Mouse (Mus musculus) left cerebral cortex, adult 2 months (tissue): ENCODE data around the gene Mpeg1. TPM values are rescaled to one million over a fixed set of nuclear protein-coding genes. Genes with fewer than 3 reads are reported as not detected.

Experiments used
- DNase-seq, 2 experiments: peaks; one replicate each; pipeline ENCODE4 v3.0.0; 2021 to 2022; ENCODE audit warnings: low spot score in 2 of 2, mixed read lengths in 1 of 2; ENCODE audit errors: extremely low spot score in 1 of 2
- H3K27ac ChIP-seq: fragments of 200-600 bp; 2 replicates; pipeline ENCODE4 v1.8.1; 2022
- H3K4me3 ChIP-seq: fragments of 200-600 bp; 2 replicates; pipeline ENCODE4 v1.8.1; 2022
- CTCF ChIP-seq: fragments of 200-600 bp; IDR thresholded peaks from 2 replicates; pipeline ENCODE4 v1.8.1; 2022; ENCODE audit warnings: antibody characterized with exemption, mild to moderate bottlenecking, moderate library complexity
- intact Hi-C: fragments of 180-260 bp; cut with DNase I; formaldehyde crosslinking; loops from one replicate; pipeline ENCODE4 v1.15.1; 2025
- total RNA-seq, 2 experiments: library from RNA; stranded (reverse); gene quantifications; 2 replicates each; pipeline ENCODE4 v1.2.3; 2021

Gene Mpeg1
- total RNA-seq, 2 experiments from 2014 or later: 6.8 to 7.4 TPM

GRCm38 (mm10) chr19:12494972-12495535 lies 34.5 kb downstream of the Mpeg1 start:
- TF ChIP-seq CTCF: no peak
- DNase-seq: no peak
- Histone ChIP-seq H3K27ac (no peak overlapping the region), H3K4me3 (no peak overlapping the region)
- intact Hi-C loops: no loop called here

- intact Hi-C loops: no loop called here
- no peak for DNase-seq
- TF ChIP-seq CTCF: no peak
- H3K4me3 ChIP-seq: no peak overlapping the region
- no peak overlapping the region for H3K27ac ChIP-seq
These were observed 35.7 kb downstream of the Mpeg1 start for GRCm38 (mm10) chr19:12496241-12496640.

DNA sequence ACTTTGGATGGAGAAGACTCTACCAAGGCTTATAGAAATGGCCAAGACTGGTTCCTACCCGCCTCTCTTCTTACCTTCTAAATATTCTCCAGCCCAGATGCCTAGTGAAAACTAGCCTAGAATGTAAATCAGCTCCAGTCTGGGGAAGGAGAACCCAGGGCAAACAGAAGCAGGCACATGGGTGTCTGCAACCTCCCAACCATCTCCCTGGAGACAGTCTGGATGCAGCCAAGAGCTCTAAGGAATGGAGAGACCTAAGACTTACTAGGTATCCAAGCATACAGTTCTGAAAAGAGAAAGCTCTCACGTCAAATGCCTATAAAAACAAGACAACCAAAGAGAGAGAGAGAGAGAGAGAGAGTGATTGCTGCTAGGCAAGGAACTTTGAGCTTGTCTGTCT lies 37.3 kb downstream of the Mpeg1 start:
- TF ChIP-seq CTCF: no peak
- peak in 1 of 2 experiments; percentile 17 for DNase-seq
- Histone ChIP-seq H3K27ac (peak overlapping the region; percentile 9; the same call in 1 of the 2 replicates), H3K4me3 (peak overlapping the region; percentile 6; the same call in 1 of the 2 replicates)
- intact Hi-C loops: no loop called here

GRCm38 (mm10) chr19:12498321-12498720 lies 37.7 kb downstream of the Mpeg1 start:
- Histone ChIP-seq H3K27ac (peak overlapping the region; percentile 9; the same call in 1 of the 2 replicates), H3K4me3 (peak overlapping the region; percentile 82)
- no peak for DNase-seq
- intact Hi-C loops: no loop called here
- TF ChIP-seq CTCF: no peak

DNA sequence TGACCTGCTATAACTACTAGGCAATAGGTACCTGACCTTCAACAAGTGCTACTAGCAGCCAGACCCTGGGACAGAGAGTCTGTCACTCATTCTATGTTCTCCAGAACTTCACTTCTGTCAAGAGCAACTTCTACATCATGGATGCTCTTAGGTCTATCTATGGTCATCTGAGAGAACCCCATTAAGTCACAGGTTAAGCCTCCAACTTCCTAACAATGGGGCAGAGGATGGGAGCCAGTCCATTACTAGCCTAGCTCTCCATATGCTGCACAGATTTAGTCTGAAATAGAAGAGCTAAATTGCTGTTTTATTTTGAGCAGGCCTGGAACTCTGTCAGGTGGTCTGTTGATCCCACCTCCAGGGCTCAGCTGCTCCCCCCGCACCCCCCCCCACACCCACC lies 38.4 kb downstream of the Mpeg1 start:
- H3K27ac ChIP-seq: peak overlapping the region; percentile 65; the same call in 1 of the 2 replicates
- H3K4me3 ChIP-seq: peak overlapping the region; percentile 82
- DNase-seq: no peak
- intact Hi-C loops: no loop called here
- no peak for TF ChIP-seq CTCF

- no peak for TF ChIP-seq CTCF
- intact Hi-C loops: no loop called here
- DNase-seq: no peak
- Histone ChIP-seq H3K27ac (peak overlapping the region; percentile 96), H3K4me3 (peak overlapping the region; percentile 82)
These were observed 38.9 kb downstream of the Mpeg1 start for GRCm38 (mm10) chr19:12499485-12499884.

DNA sequence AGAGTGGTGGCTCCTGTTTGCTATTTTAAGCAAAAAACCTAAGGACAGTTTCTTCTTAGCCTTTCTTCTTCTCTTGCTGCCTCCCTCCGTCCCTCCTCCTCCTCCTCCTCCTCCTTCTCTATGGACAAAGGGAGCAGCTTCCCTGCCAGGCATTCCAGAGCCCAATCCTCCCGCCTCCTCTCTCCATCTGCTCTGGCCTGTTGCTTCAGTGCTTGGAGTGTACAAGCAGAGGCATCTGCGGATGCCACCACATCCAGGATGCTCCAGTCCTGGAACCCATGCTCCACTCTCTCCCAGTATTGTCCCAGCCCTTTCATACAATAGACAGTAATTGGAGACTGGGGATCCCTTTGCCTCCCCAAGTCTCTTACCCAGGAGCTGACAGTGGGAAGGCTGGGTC lies 39.5 kb downstream of the Mpeg1 start:
- peak overlapping the region; percentile 82 for H3K4me3 ChIP-seq
- intact Hi-C loops: loop anchor here (5.0 kb wide), 5 partner anchors 33 to 493 kb away; partner anchors contain the start of genes Lpxn and Zfp91
- TF ChIP-seq CTCF: no peak
- H3K27ac ChIP-seq: peak overlapping the region; percentile 96
- DNase-seq: peak; percentile 61 to 77

DNA sequence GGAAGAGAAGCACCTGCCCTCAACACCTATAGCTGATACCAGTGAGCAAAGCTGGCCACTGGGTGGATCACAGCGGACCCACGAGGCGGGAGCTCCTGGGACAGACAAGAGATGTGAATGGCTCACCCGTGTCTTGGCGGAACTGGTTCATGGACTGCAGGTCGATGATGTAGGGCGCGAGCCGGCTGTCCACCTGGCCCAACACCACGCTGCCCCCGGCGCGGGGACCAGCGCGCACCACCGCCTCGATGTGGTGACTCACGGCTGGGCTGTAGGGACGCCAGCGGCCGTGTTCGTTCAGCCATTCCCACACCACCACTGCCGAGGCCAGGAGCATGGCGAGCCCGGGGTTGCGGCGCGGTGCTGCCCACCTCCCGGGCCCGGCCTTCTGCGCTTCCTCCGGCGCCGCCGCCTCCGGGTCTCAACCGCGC lies 40.3 kb downstream of the Mpeg1 start:
- peak overlapping the region; percentile 82 for H3K4me3 ChIP-seq
- H3K27ac ChIP-seq: peak overlapping the region; percentile 96
- TF ChIP-seq CTCF: no peak
- intact Hi-C loops: loop anchor here (5.0 kb wide), 5 partner anchors 34 to 494 kb away; partner anchors contain the start of genes Lpxn and Zfp91
- peak; percentile 51 to 58 for DNase-seq

DNA sequence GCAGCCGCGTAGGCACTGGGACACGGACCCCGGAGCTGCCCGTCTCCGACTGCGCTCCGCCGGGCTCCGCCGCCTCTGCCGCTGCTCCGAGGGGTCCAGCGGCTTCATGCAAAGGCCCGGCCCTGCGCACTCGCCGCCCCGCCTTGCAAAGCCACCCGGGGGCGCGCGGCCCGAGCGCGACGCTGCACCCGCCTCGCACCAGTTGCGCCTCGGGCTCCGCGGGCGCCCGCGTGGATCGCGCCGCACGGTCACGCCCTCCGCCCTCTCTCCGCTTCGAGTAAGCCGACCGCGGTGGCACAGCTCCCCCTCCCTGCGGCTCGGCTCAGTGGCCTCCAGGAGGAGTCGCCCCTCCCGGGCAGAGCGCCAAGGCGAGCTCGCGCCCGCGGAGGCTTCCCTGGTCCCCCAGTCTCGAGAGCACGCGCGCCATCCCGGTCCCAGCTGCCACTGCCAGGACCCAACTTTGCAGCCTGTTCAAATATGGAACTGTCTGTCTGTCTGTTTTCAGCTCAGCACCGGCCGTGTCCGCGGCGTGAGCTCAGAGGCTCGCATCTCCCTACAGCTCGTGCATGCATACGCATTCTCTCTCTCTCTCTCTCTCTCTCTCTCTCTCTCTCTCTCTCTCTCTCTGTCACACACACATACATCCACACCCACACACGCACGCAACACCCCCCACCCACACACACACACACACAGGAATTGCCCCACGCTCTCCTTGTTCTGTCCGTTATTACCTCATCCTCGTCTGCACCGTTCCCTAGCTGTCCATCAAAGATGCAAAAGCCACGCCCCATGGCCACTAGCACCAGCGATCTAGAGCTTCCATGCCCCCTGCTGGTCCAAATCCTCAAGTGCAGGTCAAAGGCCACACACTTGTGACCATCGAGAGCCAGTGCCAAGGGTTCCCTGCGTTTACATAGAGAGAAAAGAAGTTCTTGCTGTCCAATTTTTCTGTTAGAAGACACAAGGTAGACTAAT lies 41.1 kb downstream of the Mpeg1 start, which contains the start of gene Dtx4:
TSS of gene Dtx4 (minus strand) at position 85 of the 978 bp plus-strand sequence.
- TF ChIP-seq CTCF: peak; percentile 81
- Histone ChIP-seq H3K27ac (peak within 1 kb of the TSS; percentile 96), H3K4me3 (peak within 1 kb of the TSS; percentile 82)
- DNase-seq: peak; percentile 91
- intact Hi-C loops: loop anchor here (5.0 kb wide), 5 partner anchors 34 to 494 kb away; partner anchors contain the start of genes Lpxn and Zfp91

DNA sequence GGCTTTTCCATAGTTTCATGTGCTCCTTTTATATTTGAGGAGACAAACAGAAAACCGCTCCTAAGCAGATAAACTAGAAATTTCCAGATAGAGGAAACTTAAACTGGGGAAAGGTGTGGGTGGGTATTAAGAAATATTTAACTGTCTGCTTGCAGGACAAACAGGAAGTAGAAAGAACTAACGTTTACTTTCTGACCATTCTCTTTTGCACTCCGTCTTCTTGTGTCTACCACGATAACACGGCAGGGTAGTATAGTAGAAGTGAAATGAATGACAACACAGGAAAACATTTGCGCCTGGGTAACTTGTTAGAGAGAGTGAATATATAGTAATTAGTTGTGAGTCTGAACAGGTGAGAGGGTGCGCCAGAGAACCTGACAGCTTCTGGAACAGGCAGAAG lies 42.2 kb downstream of the Mpeg1 start:
- intact Hi-C loops: loop anchor here (5.0 kb wide), 5 partner anchors 35 to 495 kb away; partner anchors contain the start of genes Lpxn and Zfp91
- no peak for DNase-seq
- no peak overlapping the region for H3K27ac ChIP-seq
- H3K4me3 ChIP-seq: no peak overlapping the region
- no peak for TF ChIP-seq CTCF

- intact Hi-C loops: loop anchor here (5.0 kb wide), 3 partner anchors 283 to 1038 kb away; partner anchors contain the start of genes Lpxn and Zfp91
- TF ChIP-seq CTCF: no peak
- Histone ChIP-seq H3K4me3 (no peak overlapping the region), H3K27ac (no peak overlapping the region)
- DNase-seq: no peak
These were observed 54.0 kb downstream of the Mpeg1 start for GRCm38 (mm10) chr19:12514621-12515020.

Other genes starting within 250 kb of the Mpeg1 start
- not detected for gene Olfr1432, start 228.2 kb upstream of the Mpeg1 start, total RNA-seq
- gene Olfr262, start 219.1 kb upstream of the Mpeg1 start, total RNA-seq: not detected
- not detected for gene Olfr235, start 199.7 kb upstream of the Mpeg1 start, total RNA-seq
- not detected for gene Olfr1434, start 180.9 kb upstream of the Mpeg1 start, total RNA-seq
- gene Olfr1436, start 161.6 kb upstream of the Mpeg1 start, total RNA-seq: not detected
- gene Olfr1437, start 135.7 kb upstream of the Mpeg1 start, total RNA-seq: not detected
- not detected for gene Olfr1438-ps1, start 124.9 kb upstream of the Mpeg1 start, total RNA-seq
- gene Olfr1440, start 73.5 kb upstream of the Mpeg1 start, total RNA-seq: not detected
- gene Olfr1441, start 43.3 kb upstream of the Mpeg1 start, total RNA-seq: not detected
- not detected for gene Pfpl, start 32.9 kb upstream of the Mpeg1 start, total RNA-seq
- 10 to 100 TPM; 36.0 to 36.3 TPM for gene Dtx4, start 40.7 kb downstream of the Mpeg1 start, total RNA-seq
- 1 to 10 TPM; 1.5 to 2.2 TPM for gene Fam111a, start 85.0 kb downstream of the Mpeg1 start, total RNA-seq
- gene Gm4952, start 139.2 kb downstream of the Mpeg1 start, total RNA-seq: under 1 TPM in 1 of 2 experiments, not detected in 1; 0.29 TPM
- not detected for gene Glyat, start 172.5 kb downstream of the Mpeg1 start, total RNA-seq
- not detected for gene Olfr1442, start 209.7 kb downstream of the Mpeg1 start, total RNA-seq
- gene Olfr1443, start 217.3 kb downstream of the Mpeg1 start, total RNA-seq: not detected
- gene Keg1, start 235.0 kb downstream of the Mpeg1 start, total RNA-seq: not detected